Mouse (Mus musculus) heart, postnatal 36 days (tissue): ENCODE measurements at regions not wholly inside any gene's neighbourhood (a gene's known extent, or its start where the extent isn't known, plus 50 kb on each side); places are given as distances from the start of the nearest gene placed in this dataset.

Source experiments
- DNase-seq, 2 experiments: peaks; one replicate each; pipeline ENCODE4 v3.0.0; 2021 to 2022
- intact Hi-C: fragments of 180-260 bp; cut with DNase I; formaldehyde crosslinking; loops from one replicate; pipeline ENCODE4 v1.15.1; 2025

GRCm38 (mm10) chr8:128026981-128027380 lies 331.4 kb upstream of the Nrp1 start:
- intact Hi-C loops: loop anchor here (10.0 kb wide), 1 partner anchor 192 kb away; no protein-coding TSS in a partner anchor
- no peak for DNase-seq

- DNase-seq: no peak
- intact Hi-C loops: no loop called here
These were observed 327.8 kb upstream of the Nrp1 start for GRCm38 (mm10) chr8:128030335-128031280.

GRCm38 (mm10) chr8:128034127-128034526 lies 324.3 kb upstream of the Nrp1 start:
- intact Hi-C loops: no loop called here

GRCm38 (mm10) chr8:128035672-128036071 lies 322.7 kb upstream of the Nrp1 start:
- intact Hi-C loops: no loop called here
- DNase-seq: no peak

More at GRCm38 (mm10) chr8:128034127-128034526, 324.3 kb upstream of the Nrp1 start:
- peak in 1 of 2 experiments; percentile 22 for DNase-seq

GRCm38 (mm10) chr8:128039341-128040064 lies 318.9 kb upstream of the Nrp1 start:
- no peak for DNase-seq
- intact Hi-C loops: no loop called here

GRCm38 (mm10) chr8:128042877-128043276 lies 315.5 kb upstream of the Nrp1 start:
- intact Hi-C loops: no loop called here
- DNase-seq: no peak

- intact Hi-C loops: no loop called here
- DNase-seq: no peak
These were observed 315.0 kb upstream of the Nrp1 start for GRCm38 (mm10) chr8:128043392-128043791.

- DNase-seq: no peak
- intact Hi-C loops: no loop called here
These were observed 302.2 kb upstream of the Nrp1 start for GRCm38 (mm10) chr8:128056251-128056650.

GRCm38 (mm10) chr8:128057845-128058244 lies 300.6 kb upstream of the Nrp1 start:
- intact Hi-C loops: no loop called here
- DNase-seq: no peak

- intact Hi-C loops: no loop called here
- DNase-seq: no peak
These were observed 298.6 kb upstream of the Nrp1 start for GRCm38 (mm10) chr8:128059817-128060216.

- no peak for DNase-seq
- intact Hi-C loops: no loop called here
These were observed 294.2 kb upstream of the Nrp1 start for GRCm38 (mm10) chr8:128064211-128064610.

- no peak for DNase-seq
These were observed 293.3 kb upstream of the Nrp1 start for GRCm38 (mm10) chr8:128065127-128065526.

GRCm38 (mm10) chr8:128065964-128066680 lies 292.3 kb upstream of the Nrp1 start:
- no peak for DNase-seq
- intact Hi-C loops: no loop called here

More at GRCm38 (mm10) chr8:128065127-128065526, 293.3 kb upstream of the Nrp1 start:
- intact Hi-C loops: no loop called here

- intact Hi-C loops: no loop called here
- DNase-seq: no peak
These were observed 288.7 kb upstream of the Nrp1 start for GRCm38 (mm10) chr8:128069749-128070148.

GRCm38 (mm10) chr8:128075566-128075965 lies 282.8 kb upstream of the Nrp1 start:
- intact Hi-C loops: no loop called here
- no peak for DNase-seq

- DNase-seq: no peak
- intact Hi-C loops: no loop called here
These were observed 282.2 kb upstream of the Nrp1 start for GRCm38 (mm10) chr8:128076226-128076625.

GRCm38 (mm10) chr8:128078740-128079139 lies 279.7 kb upstream of the Nrp1 start:
- intact Hi-C loops: no loop called here
- no peak for DNase-seq

- DNase-seq: no peak
- intact Hi-C loops: no loop called here
These were observed 272.6 kb upstream of the Nrp1 start for GRCm38 (mm10) chr8:128085800-128086199.

GRCm38 (mm10) chr8:128087500-128087899 lies 270.9 kb upstream of the Nrp1 start:
- DNase-seq: no peak
- intact Hi-C loops: no loop called here

GRCm38 (mm10) chr8:128092826-128093225 lies 265.6 kb upstream of the Nrp1 start:
- DNase-seq: peak; percentile 46 to 56
- intact Hi-C loops: no loop called here

GRCm38 (mm10) chr8:128095451-128095850 lies 263.0 kb upstream of the Nrp1 start:
- DNase-seq: no peak
- intact Hi-C loops: no loop called here
